Mouse (Mus musculus) thymus, adult 18-20 months (tissue): Measurements from ENCODE around the gene 1700056E22Rik.
A peak's percentile ranks its signal among the peaks of the same experiment; 100 is the strongest.

Experiments used
- DNase-seq, 2 experiments: peaks; one replicate each; pipeline ENCODE4 v3.0.0; 2022; ENCODE audit warnings: mixed read lengths in 2 of 2

The 1700056E22Rik gene

GRCm38 (mm10) chr1:184034011-184034557, at the start of gene 1700056E22Rik:
Gene 1700056E22Rik, minus strand, starts transcription at chr1:184034301.
- peak; percentile 99 for DNase-seq

GRCm38 (mm10) chr1:184083166-184083565, 49.1 kb upstream of the 1700056E22Rik start:
- DNase-seq: no peak

- DNase-seq: no peak
Observed at GRCm38 (mm10) chr1:184082661-184083060, 48.6 kb upstream of the 1700056E22Rik start.

GRCm38 (mm10) chr1:184079304-184079703, 45.2 kb upstream of the 1700056E22Rik start:
- DNase-seq: no peak

GRCm38 (mm10) chr1:184076756-184077155, 42.7 kb upstream of the 1700056E22Rik start:
- DNase-seq: no peak

DNA sequence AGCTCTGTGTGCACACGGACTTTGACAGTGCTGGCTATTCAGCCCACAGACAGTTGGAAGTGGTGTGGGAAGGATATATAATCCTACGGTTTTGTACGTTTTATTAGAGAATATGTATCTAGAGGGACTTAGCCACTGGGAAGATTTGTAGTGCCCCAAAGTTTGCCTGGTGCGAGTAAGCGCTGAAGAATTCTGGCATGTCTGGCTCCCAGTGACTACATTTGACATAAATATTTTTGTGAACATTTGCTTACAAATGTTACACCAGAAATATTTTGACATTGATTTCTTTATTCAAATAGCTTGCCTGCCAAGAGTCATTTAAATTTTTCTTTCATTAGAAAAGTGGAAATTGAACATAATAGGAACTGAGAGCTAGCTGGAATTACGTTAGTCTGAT, 42.0 kb upstream of the 1700056E22Rik start:
- no peak for DNase-seq

DNA sequence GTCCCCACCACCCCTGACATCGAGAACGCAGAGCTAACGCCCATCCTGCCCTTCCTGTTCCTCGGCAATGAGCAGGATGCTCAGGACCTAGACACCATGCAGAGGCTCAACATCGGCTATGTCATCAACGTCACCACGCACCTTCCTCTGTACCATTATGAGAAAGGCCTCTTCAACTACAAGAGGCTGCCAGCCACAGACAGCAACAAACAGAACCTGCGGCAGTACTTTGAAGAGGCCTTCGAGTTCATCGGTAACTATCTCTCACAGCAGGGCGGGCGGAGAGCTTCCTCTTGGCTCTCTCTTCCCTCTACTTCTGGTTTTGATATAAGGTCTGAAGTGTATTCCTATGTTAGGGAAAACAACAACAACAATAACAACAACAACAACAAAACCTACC, 34.9 kb upstream of the 1700056E22Rik start:
- DNase-seq: no peak

- no peak for DNase-seq
Observed at GRCm38 (mm10) chr1:184067704-184068558, 33.8 kb upstream of the 1700056E22Rik start.

DNA sequence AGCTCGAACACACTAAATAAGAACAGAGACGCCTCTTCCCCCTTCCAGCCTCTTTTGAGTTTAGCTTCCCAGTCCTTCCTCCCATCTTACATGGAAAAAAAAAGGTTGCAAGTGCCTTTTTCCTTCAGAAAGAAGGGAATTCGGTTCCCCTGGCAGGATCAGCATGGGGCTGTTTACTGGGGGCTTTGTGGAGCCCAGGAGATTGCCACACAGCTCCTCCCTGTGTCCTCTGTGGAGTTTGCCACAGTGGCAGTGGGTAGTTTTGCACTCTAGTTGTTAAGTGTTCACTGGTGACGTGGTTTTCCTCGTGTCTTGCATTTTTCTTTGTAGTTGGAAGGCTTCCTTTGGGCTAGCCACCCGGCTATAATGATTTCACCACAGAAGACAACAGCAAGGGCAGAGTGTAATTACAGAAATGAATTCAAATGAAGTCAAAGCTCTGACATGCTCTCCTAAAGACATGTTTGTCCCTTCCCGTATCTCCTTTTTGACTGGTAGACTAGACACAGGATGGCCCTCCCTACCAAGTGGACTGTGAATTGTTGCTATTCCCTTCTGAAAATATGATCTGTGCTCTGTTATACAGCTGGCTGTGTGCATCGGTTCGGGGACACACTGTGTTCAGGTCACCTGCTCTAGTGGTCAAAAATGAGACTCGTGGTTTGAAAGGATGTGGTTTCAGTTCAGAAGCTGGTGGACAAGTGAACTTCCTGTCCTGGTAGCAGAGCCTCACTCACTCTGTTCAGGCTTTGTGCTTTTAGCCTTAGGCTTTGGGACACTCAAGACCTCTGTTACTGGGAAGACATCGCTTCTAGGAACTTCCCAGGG, 32.6 kb upstream of the 1700056E22Rik start:
- no peak for DNase-seq

GRCm38 (mm10) chr1:184065589-184066361, 31.7 kb upstream of the 1700056E22Rik start:
- DNase-seq: no peak

- peak; percentile 51 to 75 for DNase-seq
Observed at GRCm38 (mm10) chr1:184064306-184064705, 30.2 kb upstream of the 1700056E22Rik start.

DNA sequence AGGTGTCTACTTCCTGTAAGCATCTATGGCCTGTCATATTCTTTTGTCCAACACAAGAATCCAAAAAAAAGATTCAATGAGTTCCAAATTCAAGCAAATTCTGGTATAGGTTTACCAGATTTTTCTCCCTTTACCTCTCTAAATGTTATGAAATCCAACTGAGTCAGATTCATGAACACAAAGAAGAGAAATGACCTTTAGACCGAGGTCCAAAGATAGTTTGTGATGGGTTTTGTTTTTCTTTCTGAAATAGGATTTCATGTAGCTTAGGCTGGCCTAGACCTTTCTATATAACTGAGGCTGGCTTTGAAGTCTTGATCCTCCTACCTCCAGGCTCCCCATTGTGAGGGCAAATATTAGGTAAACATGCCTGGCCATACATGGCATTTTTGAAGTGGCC, 27.8 kb upstream of the 1700056E22Rik start:
- DNase-seq: no peak

DNA sequence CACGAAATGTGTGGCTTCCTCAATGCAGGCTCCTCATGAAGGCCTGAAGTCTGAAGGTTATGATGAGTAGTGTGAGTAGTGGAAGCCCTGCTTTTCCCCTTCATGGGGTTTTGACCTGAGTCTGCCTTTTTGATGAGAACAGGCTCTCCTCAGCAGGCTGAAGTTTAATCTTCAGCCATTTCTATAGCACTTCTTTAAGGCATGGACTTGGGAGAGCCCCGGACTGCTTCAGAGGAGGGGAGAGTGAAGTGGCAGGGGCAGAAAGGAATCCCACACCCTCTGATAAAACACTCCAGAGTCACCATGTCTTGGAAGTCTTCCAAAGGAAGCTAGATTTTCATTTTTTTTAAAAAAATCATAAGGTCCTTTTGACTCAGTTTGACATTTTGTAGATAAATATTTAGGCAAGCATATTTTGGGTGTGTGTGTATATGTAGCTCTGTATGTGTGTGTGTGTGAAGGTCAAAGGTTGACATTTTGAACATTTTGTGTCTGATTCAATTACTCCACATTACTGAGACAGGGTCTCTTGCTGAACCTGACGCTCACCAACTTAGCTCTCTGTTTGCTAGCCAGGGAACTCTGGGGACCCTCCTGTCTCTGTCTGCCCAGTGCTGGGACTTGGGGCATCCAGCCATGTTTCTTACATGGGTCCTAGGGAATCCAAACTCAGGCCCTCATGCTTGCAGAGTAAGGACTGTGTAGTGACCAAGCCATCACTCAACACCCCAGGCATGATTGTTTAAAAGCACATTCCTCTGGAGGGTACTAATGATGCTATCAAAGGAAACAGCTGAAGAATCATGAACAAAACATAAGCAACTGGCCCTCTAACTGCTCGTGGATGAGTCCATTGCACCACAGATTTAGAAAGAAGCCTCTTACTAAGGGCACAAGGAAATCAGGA, 27.0 kb upstream of the 1700056E22Rik start:
- no peak for DNase-seq

- DNase-seq: no peak
Observed at GRCm38 (mm10) chr1:184060381-184060780, 26.3 kb upstream of the 1700056E22Rik start.

- no peak for DNase-seq
Observed at GRCm38 (mm10) chr1:184059814-184060213, 25.7 kb upstream of the 1700056E22Rik start.

DNA sequence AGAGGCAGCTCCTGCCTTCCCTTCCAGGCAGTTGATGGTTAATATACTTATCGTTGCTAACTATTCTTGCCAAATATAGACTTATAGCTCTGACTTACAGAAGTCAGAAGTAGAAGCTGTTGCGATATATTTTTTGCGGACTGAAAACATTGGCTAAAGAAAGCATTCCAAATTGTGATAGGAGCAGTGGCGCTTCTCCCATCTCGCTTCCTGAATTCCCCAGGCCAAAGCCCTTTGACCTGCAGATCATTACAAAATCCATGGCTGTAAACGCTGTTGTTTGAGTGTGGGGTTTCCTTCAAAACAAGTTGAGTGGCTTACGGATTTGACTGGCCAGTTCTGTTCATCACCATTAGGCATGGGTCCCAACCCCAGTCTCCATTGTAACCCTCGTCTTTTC, 24.1 kb upstream of the 1700056E22Rik start:
- DNase-seq: no peak

DNA sequence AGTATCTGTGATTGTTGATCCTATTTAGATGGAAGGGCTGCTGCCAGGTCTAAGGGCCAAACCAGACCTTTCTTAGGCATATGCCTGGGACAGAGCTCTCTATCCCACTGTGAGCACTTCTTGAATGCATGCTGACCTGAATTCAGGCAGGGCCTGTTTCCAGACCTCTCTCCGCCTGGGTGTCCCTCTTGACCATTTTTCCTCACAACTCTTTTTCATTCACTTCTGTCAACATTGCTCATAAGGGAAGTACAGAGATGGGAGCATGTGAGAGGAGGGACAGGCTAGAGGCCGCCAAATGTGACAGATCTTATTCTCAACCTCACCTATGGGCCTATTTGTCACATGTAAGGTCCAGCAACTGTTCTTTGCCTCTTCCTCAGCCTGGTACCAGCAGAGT, 20.1 kb upstream of the 1700056E22Rik start:
- no peak for DNase-seq

GRCm38 (mm10) chr1:184053711-184054110, 19.6 kb upstream of the 1700056E22Rik start:
- no peak for DNase-seq

DNA sequence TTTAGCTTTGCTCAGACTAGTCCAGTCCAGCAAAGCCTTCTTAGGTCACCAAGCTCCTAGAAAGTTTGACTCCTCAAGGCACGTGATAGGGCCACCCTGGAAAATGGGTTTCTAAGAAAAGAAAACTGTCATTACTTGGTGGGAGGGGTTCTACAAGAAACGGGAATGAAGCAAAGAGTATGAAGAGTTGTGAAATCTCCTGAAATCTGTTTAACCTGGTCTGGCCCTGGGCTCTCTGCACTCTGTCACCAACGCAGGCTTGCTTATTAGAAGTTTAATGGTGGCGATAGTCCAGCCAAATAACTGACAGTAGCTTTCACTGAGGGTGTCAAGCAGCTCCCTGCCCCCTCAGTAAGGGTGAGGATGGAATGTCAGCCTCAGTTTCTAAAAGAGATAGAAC, 19.0 kb upstream of the 1700056E22Rik start:
- DNase-seq: no peak

DNA sequence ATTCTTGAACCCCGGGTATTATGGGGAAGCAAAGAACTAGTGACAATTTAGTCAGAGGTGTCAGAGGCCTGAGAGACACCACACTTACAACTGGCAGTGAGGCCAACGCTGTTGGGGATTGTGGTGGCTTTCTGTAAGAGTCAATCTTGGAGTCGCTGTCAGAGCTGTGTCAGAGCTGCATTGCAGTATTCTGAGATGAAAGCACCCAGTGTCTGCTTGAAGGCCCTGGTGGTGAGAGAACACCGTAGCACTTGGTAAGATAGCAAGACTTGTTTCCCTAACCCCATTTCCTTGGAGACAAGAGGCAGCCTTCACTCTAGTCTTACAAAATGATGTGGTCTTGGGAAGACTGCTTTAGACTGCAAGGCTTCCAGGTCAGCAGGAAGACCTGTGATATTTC, 18.2 kb upstream of the 1700056E22Rik start:
- DNase-seq: no peak

- DNase-seq: no peak
Observed at GRCm38 (mm10) chr1:184051824-184052223, 17.7 kb upstream of the 1700056E22Rik start.

DNA sequence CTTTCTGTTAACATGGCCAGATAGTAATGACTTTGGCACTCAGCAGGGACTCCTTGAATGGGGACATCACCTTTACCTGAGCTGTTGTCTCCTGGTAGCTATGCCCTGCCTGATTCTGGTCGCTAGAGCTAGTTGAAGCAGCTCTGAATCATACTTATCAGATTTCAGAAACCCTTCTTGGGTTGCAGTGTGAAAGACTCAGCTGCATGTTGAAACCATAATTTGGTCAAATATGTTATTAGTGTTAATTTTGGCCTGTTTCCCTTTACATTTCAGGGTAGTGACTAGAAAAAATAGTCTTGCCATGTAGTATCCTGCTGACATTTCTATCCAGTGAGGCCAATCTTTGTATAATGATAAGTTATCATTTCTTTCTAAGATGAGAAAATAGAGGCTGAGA, 17.2 kb upstream of the 1700056E22Rik start:
- no peak for DNase-seq
